Mouse (Mus musculus) C2C12 (cell line): Measurements from ENCODE around the gene Map3k7cl.

ENCODE experiments used
- CTCF ChIP-seq: IDR thresholded peaks from one replicate; pipeline ENCODE4 v1.5.1; 2011; ENCODE audit not compliant: control insufficient read depth, insufficient read depth, insufficient read length
- FOSL1 ChIP-seq: IDR thresholded peaks from one replicate; pipeline ENCODE4 v1.8.0; 2011; ENCODE audit warnings: mild to moderate bottlenecking, low read length; ENCODE audit not compliant: poor library complexity, insufficient read depth, severe bottlenecking
- MAX ChIP-seq: IDR thresholded peaks from one replicate; pipeline ENCODE4 v1.6.1; 2011; ENCODE audit warnings: mild to moderate bottlenecking, control low read depth
- MYOD1 ChIP-seq: IDR thresholded peaks from one replicate; pipeline ENCODE4 v1.6.1; 2011; ENCODE audit warnings: low read depth; ENCODE audit not compliant: control insufficient read depth, insufficient read length
- MYOG ChIP-seq: IDR thresholded peaks from one replicate; pipeline ENCODE4 v1.6.1; 2011; ENCODE audit not compliant: control insufficient read depth, insufficient read length; ENCODE audit errors: extremely low read depth
- USF1 ChIP-seq: IDR thresholded peaks from one replicate; pipeline ENCODE4 v1.6.1; 2011; ENCODE audit warnings: low read depth, mild to moderate bottlenecking, control low read depth, moderate library complexity

GRCm38 (mm10) chr16:87610556-87611295 lies 57.6 kb downstream of the Map3k7cl start:
- no peak for TF ChIP-seq CTCF
- no peak for TF ChIP-seq USF1
- no peak for TF ChIP-seq MAX
- TF ChIP-seq FOSL1 = no peak
- no peak for TF ChIP-seq MYOG
- no peak for TF ChIP-seq MYOD1
